Mouse (Mus musculus) kidney, postnatal 4 days (tissue): ENCODE measurements around the gene Nudc.
"Not testable (repeated sequence)": the region's sequence is repeated elsewhere in the genome, so short reads cannot be mapped to it uniquely, and the experiment has no call there.

ENCODE experiments used
- DNase-seq, 2 experiments: peaks; one replicate each; pipeline ENCODE4 v3.0.0; 2021; ENCODE audit warnings: mixed read lengths in 2 of 2

Nudc gene

DNA sequence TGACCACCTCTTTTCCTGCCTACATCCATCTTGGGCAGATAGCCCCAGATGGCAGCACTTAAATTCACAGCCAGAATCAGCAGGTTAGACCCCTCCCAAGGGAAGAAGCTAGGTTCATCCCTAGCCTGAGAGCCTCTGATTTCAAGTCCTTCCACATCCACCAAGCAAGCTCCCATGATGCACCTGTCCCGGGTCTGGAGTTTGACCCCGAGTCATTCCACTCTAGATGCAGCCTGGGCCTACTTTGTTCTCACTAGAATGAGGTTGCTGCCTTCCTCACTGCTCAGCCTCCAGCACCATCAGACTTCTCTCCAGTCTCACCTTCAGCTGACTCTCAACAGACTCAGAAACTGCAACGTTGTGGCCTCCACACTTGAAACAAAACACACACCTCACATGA, 9.7 kb downstream of the Nudc start:
- DNase-seq, result no peak

- no peak for DNase-seq
These were observed 13.0 kb downstream of the Nudc start for GRCm38 (mm10) chr4:133532777-133533176.

DNA sequence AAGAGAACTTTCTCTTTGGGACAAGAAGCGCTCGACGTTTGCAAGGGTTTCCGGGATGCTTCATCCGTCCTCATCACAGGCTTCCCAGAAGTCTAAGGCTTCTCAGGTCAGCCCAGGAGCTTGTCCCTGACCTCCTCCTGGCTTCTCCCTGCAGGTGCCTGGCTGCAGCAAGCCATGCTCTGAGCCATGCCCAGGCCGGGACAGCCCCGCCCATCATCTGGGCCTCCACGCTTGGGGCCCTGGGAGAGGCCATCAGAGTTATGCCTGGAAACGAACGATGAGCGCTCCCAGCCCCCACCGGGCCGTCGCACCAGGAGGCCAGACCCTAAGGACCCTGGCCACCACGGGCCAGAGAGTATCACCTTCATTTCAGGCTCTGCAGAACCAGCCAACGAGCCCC, 18.0 kb downstream of the Nudc start:
- DNase-seq, result no peak

DNA sequence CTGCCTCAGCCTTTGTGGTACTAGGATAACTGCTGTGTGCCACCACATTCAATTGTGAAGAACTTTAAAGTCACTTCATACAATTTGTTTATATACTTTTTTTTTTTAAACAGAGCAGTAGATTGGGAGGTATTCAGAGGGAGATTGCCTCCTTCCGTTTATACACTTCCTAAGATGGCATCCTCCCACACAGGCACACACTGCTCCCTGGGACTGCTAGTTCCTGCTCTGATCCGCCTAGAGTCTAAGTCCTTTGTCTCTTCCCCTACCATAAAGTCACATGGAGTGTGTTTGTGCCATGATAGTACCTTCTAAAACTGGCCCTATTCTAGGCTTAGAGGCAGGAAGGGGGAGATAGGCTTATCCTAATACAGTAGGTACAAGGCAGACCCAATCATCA, 24.3 kb downstream of the Nudc start:
- DNase-seq, result no peak

DNA sequence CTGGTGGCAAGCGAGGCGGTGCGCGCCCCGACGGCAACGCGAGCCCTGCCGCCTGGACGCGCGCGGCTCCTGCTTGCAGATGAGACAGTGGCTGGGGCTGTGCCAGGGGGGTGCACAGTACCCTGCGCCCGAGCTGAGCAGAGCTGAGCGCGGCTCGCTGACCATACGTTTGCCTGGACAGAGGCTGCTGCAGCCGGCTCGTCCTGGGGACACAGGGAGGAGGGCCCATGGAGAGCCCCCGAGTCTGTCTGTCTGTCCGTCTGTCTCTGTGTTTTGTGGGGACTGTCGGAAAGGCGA, 26.5 kb downstream of the Nudc start:
- peak in 1 of 2 experiments; percentile 67 for DNase-seq

DNA sequence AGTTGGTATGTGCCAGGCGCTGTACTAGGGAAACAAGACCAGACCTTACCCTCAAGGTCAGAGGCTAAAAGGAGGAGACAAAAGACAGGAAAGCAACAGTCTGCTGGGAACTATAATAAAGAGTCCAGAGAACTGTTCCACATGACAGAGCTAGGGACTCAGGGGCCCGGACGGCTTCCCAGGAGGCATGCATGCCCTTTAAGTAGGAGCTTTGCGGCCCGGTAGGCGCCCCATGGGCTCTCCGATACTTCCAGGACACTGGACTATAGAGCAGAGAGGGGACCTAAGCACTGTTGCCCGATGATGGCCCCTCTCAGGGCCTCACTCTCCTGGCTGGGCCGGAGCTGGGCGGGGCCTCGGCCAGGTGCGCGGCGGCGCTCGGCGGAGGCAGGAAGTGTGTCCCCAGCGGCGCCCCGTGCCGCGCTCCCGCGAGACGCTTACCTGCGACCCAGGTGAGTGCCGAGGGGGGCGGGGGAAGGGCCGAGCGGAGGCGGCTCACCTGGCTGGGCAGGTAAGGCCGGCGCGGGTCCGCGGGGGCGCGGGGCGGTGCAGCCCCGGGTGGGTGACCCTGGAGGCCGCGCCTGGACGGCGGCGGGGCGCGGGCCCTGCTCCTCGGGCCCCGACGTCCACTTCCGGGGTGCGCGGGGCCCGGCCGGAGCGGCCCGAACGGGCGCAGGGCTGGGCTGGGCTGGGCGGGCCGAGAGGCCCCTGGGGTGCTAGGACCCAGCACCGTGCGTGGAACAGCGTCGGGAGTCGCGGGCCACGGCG, 27.0 kb downstream of the Nudc start, which contains the start of gene Kdf1:
TSS of gene Kdf1 (plus strand) at position 363 of the 768 bp plus-strand sequence.
- DNase-seq, result peak; percentile 77 to 89

DNA sequence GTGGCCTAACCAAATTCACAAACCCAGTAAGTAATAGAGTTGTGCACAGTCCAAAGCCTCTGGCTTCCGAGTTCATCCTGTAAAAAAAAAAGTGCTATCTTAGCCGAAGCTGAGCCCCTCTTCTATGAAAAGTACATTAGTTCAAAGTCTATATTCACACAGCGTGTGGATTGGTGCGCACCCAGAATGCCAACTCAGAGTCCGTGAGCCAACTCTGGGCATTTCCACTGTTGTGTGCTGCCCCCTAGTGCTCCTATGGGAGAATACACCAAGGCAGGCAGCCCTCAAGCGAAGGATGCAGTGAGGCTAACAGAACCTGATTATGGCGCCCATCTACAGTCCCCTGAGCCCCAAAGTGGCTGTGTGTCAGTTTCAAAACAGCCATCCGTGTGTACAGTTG, 32.8 kb downstream of the Nudc start:
- DNase-seq, result peak; percentile 80 to 84

DNA sequence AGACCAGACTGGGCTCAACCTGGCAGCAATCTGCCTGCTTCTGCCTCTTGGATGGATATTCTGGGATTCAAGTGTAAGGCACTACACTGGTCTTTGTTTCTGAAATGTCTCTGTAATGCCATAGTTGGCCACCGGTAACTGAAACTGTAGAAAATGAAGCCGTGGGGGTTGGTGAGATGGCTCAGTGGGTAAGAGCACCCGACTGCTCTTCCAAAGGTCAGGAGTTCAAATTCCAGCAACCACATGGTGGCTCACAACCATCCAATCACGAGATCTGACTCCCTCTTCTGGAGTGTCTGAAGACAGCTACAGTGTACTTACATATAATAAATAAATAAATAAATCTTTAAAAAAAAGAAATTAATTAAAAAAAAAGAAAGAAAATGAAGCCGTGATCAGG, 33.3 kb downstream of the Nudc start:
- DNase-seq, result not testable (repeated sequence)

DNA sequence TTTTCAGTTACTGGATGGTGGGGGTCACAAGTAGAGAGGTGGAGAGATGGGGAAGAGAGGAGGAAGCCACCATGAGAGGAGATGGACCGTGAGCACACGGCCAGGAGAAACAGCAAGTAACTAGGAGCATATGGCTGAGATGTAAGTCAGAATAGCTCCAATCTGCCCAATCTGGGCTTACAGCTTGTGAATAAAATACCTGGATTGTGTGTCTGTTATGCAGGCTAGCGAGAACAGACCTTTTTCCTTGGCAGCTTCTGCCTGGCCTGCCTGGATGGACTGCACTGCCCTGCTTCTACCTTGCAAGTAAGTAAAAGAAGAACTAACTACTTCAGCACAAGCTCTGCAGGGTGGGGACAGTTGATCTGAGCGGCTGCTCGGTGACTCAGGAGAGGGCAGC, 34.7 kb downstream of the Nudc start:
- DNase-seq, result no peak

- DNase-seq, result no peak
These were observed 36.8 kb downstream of the Nudc start for GRCm38 (mm10) chr4:133508990-133509389.

- DNase-seq, result no peak
These were observed 39.2 kb downstream of the Nudc start for GRCm38 (mm10) chr4:133506573-133506972.

GRCm38 (mm10) chr4:133504755-133505485, 40.9 kb downstream of the Nudc start:
- no peak for DNase-seq

GRCm38 (mm10) chr4:133504300-133504699, 41.5 kb downstream of the Nudc start:
- DNase-seq, result no peak

- no peak for DNase-seq
These were observed 44.3 kb downstream of the Nudc start for GRCm38 (mm10) chr4:133501514-133501913.

DNA sequence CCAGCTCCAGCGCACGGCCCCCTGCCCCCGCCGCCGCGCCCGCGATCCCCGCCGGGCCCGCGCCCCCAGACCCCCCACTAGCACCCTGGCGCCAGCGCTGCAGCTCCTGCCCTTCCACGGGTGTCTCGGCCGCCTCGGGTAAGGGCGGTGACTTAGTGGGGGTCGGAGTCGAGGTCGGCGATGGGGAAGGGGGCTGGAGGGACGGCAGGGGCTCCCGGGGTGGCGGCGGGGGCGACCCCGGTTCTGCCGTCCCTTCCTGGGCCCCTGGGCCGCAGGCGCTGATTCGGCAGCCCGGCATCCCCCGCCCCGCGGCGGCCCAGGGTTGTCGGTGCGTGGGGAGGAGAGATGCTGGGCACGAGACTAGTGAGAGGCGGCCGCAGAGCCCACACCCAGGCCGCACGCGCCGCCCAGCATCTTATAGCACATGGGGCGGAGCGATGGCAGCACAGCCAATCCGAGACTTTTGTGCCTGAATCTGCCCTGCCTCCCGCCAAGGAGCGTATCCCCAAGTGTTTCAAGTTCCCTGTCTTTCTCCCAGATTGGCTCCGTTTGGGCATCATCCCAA, 47.6 kb downstream of the Nudc start, which contains the start of gene Trnp1:
TSS of gene Trnp1 (minus strand) at position 391 of the 565 bp plus-strand sequence.
- peak; percentile 78 to 85 for DNase-seq

DNA sequence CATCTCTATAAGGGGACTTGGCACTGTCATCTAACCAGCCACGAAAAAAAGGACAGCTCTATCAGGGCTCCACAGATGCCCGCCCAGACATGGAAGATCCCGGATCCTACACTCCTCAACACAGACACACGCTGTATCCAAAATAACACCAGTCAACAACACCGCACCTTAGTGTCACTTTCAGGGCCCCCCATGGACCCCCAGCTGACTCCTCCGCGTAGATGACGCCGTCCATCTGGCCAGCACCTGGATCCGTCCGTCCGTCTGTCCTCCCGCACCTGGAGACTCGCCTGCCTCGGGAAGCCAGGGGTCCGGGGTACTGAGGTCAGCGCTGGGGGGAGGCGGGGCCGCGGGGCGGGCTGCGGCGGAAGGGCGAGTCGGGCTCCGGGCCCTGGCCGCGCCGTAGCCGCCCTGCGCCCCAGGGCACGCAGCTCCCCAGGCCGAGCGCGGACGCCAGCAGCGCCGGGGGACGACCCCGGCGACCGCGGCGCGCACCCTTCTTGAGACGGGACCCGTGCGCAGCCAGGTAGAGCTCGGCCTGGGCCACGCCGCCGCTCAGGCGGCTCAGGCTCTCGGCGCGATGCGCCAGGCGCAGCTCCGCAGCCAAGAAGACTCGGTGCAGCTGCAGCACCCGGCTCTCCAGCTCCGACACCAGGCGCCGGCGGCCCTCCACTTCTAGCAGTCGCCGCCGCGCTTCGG, 48.2 kb downstream of the Nudc start:
- peak; percentile 51 to 63 for DNase-seq

DNA sequence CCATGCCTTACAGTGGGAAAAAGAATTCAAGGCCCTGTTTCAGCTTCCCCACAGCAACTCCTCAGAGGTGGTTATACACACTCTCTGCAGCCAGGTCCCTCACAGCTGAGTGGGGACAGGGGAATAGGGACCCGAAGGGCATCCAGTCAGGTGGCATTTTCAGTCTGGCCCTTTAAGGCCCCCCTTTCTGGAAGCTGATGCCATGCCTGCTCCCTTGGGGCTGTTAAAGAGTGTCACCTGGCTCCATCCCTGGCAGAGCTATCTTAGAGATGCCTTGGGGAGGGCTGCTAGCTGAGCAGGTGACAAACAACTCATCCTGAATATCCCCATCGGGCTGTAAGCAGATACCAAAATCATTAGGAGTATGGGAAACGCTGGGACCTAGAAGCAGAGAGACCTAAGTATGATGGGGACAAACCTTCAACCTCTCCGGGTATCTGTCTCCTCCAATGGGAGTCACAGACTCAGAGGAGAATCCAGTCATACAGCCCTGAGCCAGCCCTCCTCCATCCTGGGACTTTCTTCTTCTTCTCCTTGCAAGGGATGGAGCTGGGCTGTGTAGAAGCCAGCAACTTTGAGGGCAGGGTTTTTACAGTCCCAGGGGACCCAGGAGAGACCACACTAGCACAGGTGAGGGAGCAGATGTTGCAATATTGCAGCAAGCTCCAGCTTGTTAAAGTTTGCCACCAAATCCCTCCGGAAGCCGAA, 48.9 kb downstream of the Nudc start:
- no peak for DNase-seq

DNA sequence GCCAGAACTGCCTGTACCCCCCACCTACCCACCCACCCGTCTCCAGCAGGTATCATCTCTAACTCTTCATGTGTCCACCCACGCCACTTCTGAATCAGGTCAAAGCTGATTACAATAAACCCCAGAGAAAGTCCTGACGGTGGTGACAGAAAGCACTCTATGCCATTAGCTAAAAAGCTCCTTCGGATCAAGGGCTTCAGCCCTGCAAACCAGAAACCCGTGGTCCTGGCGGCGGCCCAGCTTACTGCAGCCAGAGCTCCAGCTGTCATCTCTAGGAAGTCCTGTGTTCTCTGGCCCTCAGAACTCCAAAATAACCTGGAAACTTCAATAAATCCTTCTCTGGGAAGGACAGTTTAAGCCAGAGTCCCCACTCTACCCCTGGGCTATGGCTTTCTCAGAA, 50.1 kb downstream of the Nudc start:
- peak; percentile 72 to 76 for DNase-seq

GRCm38 (mm10) chr4:133494867-133495266, 50.9 kb downstream of the Nudc start:
- DNase-seq, result no peak

DNA sequence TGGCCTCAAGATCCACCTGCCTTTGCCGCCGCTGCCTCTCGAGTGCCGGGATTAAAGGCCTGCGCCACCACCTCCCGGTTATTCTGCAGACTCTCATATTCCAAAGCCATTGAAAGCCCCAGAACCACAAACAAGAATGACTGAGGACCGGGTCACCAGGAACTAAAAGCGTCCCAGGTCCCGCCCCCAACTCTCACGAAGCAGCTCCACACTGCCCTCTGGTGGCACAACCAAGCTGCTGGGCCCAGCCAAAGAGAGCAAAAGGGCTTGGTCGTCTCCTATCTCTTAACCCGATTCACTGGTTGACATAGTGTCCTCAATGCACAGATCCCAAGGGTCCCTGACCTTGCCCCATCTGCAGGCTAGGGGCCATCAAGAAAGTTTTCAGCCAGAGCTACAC, 51.4 kb downstream of the Nudc start:
- peak; percentile 95 to 96 for DNase-seq

- DNase-seq, result peak; percentile 30 to 47
These were observed 51.9 kb downstream of the Nudc start for GRCm38 (mm10) chr4:133493895-133494294.

GRCm38 (mm10) chr4:133491800-133492199, 54.0 kb downstream of the Nudc start:
- DNase-seq, result no peak
